Mouse (Mus musculus) mesoderm, embryonic 11.5 days (tissue): ENCODE measurements around the gene Acp6.

Source experiments
- DNase-seq: peaks from one replicate; pipeline ENCODE4 v3.0.0-alpha.2; 2012; ENCODE audit warnings: low read depth, low spot score

Acp6 gene

GRCm38 (mm10) chr3:97196571-97196970 is 38.0 kb downstream of the Acp6 start:
- no peak for DNase-seq

- DNase-seq: peak; percentile 32
Measured at GRCm38 (mm10) chr3:97199261-97199660, 40.7 kb downstream of the Acp6 start.

GRCm38 (mm10) chr3:97201943-97202342 is 43.4 kb downstream of the Acp6 start:
- peak; percentile 79 for DNase-seq

GRCm38 (mm10) chr3:97203880-97204279 is 45.3 kb downstream of the Acp6 start:
- no peak for DNase-seq

GRCm38 (mm10) chr3:97206521-97206920 is 47.9 kb downstream of the Acp6 start:
- no peak for DNase-seq

- DNase-seq: no peak
Measured at GRCm38 (mm10) chr3:97209351-97209750, 50.8 kb downstream of the Acp6 start.

- DNase-seq: no peak
Measured at GRCm38 (mm10) chr3:97211177-97211576, 52.6 kb downstream of the Acp6 start.

GRCm38 (mm10) chr3:97213871-97214270 is 55.3 kb downstream of the Acp6 start:
- DNase-seq: no peak

GRCm38 (mm10) chr3:97214439-97214838 is 55.9 kb downstream of the Acp6 start:
- DNase-seq: no peak

- no peak for DNase-seq
Measured at GRCm38 (mm10) chr3:97215526-97215925, 56.9 kb downstream of the Acp6 start.

- DNase-seq: no peak
Measured at GRCm38 (mm10) chr3:97223261-97223660, 64.7 kb downstream of the Acp6 start.

GRCm38 (mm10) chr3:97225231-97225630 is 66.7 kb downstream of the Acp6 start:
- no peak for DNase-seq

- peak; percentile 53 for DNase-seq
Measured at GRCm38 (mm10) chr3:97226719-97227118, 68.1 kb downstream of the Acp6 start.
